Mouse (Mus musculus) stomach, embryonic 16.5 days (tissue): ENCODE results near the gene 4930432K21Rik. TPM values are rescaled to one million over a fixed set of nuclear protein-coding genes. Genes with fewer than 3 reads are reported as not detected.
A peak's percentile ranks its signal among the peaks of the same experiment; 100 is the strongest.

Source experiments
- ATAC-seq: fragments of 200-750 bp; cut with Nextera tagmentation; 2 replicates; pipeline ENCODE4 v1.8.0; 2017; ENCODE audit warnings: moderate number of reproducible peaks, moderate TSS enrichment; ENCODE audit not compliant: insufficient read depth, low FRiP score
- H3K27ac ChIP-seq: fragments of 300-500 bp; sonication (generic); 2 replicates; pipeline ENCODE4 v1.5.1; 2014; ENCODE audit warnings: low read length
- H3K27me3 ChIP-seq: fragments of 300-500 bp; sonication (generic); 2 replicates; pipeline ENCODE4 v1.6.1; 2014; ENCODE audit warnings: low read length, control low read depth, mixed read lengths; ENCODE audit not compliant: control insufficient read depth, insufficient read depth
- H3K36me3 ChIP-seq: fragments of 300-500 bp; sonication (generic); 2 replicates; pipeline ENCODE4 v1.6.1; 2014; ENCODE audit warnings: low read length; ENCODE audit not compliant: control insufficient read depth, insufficient read depth
- H3K4me1 ChIP-seq: fragments of 300-500 bp; sonication (generic); 2 replicates; pipeline ENCODE4 v1.6.1; 2014; ENCODE audit warnings: low read length, control low read depth, mixed read lengths; ENCODE audit not compliant: control insufficient read depth, insufficient read depth
- H3K4me2 ChIP-seq: fragments of 300-500 bp; sonication (generic); 2 replicates; pipeline ENCODE4 v1.6.1; 2014; ENCODE audit warnings: low read depth, low read length, mixed read lengths
- H3K4me3 ChIP-seq: fragments of 300-500 bp; sonication (generic); replicated peaks from 2 replicates; pipeline ENCODE4 v1.5.1; 2014; ENCODE audit warnings: mild to moderate bottlenecking, low read length
- H3K9ac ChIP-seq: fragments of 300-500 bp; sonication (generic); 2 replicates; pipeline ENCODE4 v1.6.1; 2014; ENCODE audit warnings: low read length
- H3K9me3 ChIP-seq: fragments of 300-500 bp; sonication (generic); replicated peaks from 2 replicates; pipeline ENCODE4 v1.6.1; 2016; ENCODE audit warnings: low read length, control low read depth; ENCODE audit not compliant: control insufficient read depth
- WGBS: fragments of 180-500 bp; shearing (Covaris S2); extraction: QIAGEN DNeasy Blood & Tissue Kit; methylation state at CpG from one replicate; pipeline ENCODE4 v1.1.7; 2014; 5-methylcytosine and 5-hydroxymethylcytosine counted together
- polyA plus RNA-seq: library from polyadenylated mRNA; unstranded; fragments of >200 nt; fragmentation: Nextera tagmentation; extraction: Ambion mirVana; gene quantifications from 2 replicates; pipeline ENCODE4 v1.2.1, GENCODE M21; 2015

The 4930432K21Rik gene
- polyA plus RNA-seq, result 1.0 and 1.1 TPM in 2 replicates

- peaks cover 13% of the 10 kb centered on the region; the same call in 1 of the 2 replicates for H3K36me3 ChIP-seq
- no peaks in the 10 kb centered on the region for H3K9me3 ChIP-seq
- no peaks in the 10 kb centered on the region for H3K27me3 ChIP-seq
- H3K4me2 ChIP-seq, result peak within 1 kb of the TSS; percentile 64
- WGBS, result 11% methylated on average over 49 of the region's 49 CpGs
- ATAC-seq, result peak; percentile 97
- H3K4me3 ChIP-seq, result peak within 1 kb of the TSS; percentile 70
- H3K27ac ChIP-seq, result peak within 1 kb of the TSS; percentile 91
- peak within 1 kb of the TSS; percentile 85 for H3K9ac ChIP-seq
- H3K4me1 ChIP-seq, result peaks cover 15% of the 10 kb centered on the region
Observed at GRCm38 (mm10) chr8:84147769-84148530, at the start of gene 4930432K21Rik, which contains the start of gene Cc2d1a. 4930432K21Rik (plus strand) TSS chr8:84148025. Cc2d1a (minus strand) TSS chr8:84147936.

- no peak overlapping the region for H3K9ac ChIP-seq
- no peak for ATAC-seq
- no peak overlapping the region for H3K4me2 ChIP-seq
- no peak overlapping the region for H3K27ac ChIP-seq
- no peaks in the 10 kb centered on the region for H3K27me3 ChIP-seq
- 96% methylated on average over 7 of the region's 7 CpGs for WGBS
- H3K9me3 ChIP-seq, result no peaks in the 10 kb centered on the region
- peaks cover 37% of the 10 kb centered on the region for H3K36me3 ChIP-seq
- peaks cover 10% of the 10 kb centered on the region for H3K4me1 ChIP-seq
- H3K4me3 ChIP-seq, result no peak overlapping the region
Observed at GRCm38 (mm10) chr8:84098376-84098775, 49.4 kb upstream of the 4930432K21Rik start.

GRCm38 (mm10) chr8:84101476-84102270 lies 46.2 kb upstream of the 4930432K21Rik start:
- Histone ChIP-seq H3K4me2 (no peak overlapping the region), H3K27me3 (no peaks in the 10 kb centered on the region), H3K36me3 (peaks cover 29% of the 10 kb centered on the region), H3K27ac (no peak overlapping the region), H3K9me3 (no peaks in the 10 kb centered on the region), H3K4me1 (peaks cover 21% of the 10 kb centered on the region), H3K9ac (no peak overlapping the region), H3K4me3 (no peak overlapping the region)
- WGBS, result 91% methylated on average over 25 of the region's 25 CpGs
- ATAC-seq, result no peak

- H3K36me3 ChIP-seq, result peaks cover 11% of the 10 kb centered on the region; the same call in 1 of the 2 replicates
- peak overlapping the region; percentile 74 for H3K4me3 ChIP-seq
- 0 out of 2 replicates have a peak overlapping the region, but pooled peaks have one; percentile 82 for H3K27ac ChIP-seq
- H3K4me1 ChIP-seq, result peaks cover 21% of the 10 kb centered on the region
- H3K4me2 ChIP-seq, result peak overlapping the region; percentile 78
- H3K27me3 ChIP-seq, result no peaks in the 10 kb centered on the region
- no peak for ATAC-seq
- no peaks in the 10 kb centered on the region for H3K9me3 ChIP-seq
- peak overlapping the region; percentile 88 for H3K9ac ChIP-seq
- WGBS, result 34% methylated on average over 3 of the region's 3 CpGs
Observed at GRCm38 (mm10) chr8:84103601-84104000, 44.2 kb upstream of the 4930432K21Rik start.

DNA sequence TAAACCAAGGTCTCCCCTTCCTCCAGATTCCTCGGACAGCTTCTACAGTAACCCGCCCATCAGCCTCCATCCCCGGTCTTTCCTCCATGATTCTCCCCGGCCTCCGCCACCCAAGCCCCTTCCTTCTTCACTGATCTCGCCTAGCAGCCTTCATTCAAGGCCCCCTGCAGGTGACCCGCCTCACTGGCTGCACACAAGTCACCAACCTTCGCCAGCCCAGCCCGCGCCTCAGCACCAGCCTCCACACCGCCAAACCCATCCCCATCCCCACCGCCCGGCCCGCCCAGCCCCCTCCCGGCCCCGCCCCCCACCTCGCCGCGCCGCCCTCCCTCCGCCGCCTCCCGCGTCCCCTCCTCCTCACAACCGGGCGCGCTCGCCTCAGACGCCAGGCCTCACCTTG lies 43.6 kb upstream of the 4930432K21Rik start:
- Histone ChIP-seq H3K9ac (peak overlapping the region; percentile 88), H3K27ac (peak overlapping the region; percentile 82), H3K27me3 (no peaks in the 10 kb centered on the region), H3K9me3 (no peaks in the 10 kb centered on the region), H3K36me3 (peaks cover 9% of the 10 kb centered on the region; the same call in 1 of the 2 replicates), H3K4me2 (peak overlapping the region; percentile 78), H3K4me3 (peak overlapping the region; percentile 74), H3K4me1 (peaks cover 21% of the 10 kb centered on the region)
- ATAC-seq, result peak; percentile 79
- under 1% methylated on average over 21 of the region's 29 CpGs for WGBS

GRCm38 (mm10) chr8:84104697-84105609 lies 42.9 kb upstream of the 4930432K21Rik start, which contains the start of gene Dcaf15:
Dcaf15 (minus strand) TSS chr8:84104768.
- Histone ChIP-seq H3K27ac (peak within 1 kb of the TSS; percentile 82), H3K36me3 (peaks cover 9% of the 10 kb centered on the region; the same call in 1 of the 2 replicates), H3K9ac (peak within 1 kb of the TSS; percentile 88), H3K27me3 (no peaks in the 10 kb centered on the region), H3K4me2 (peak within 1 kb of the TSS; percentile 78), H3K4me3 (peak within 1 kb of the TSS; percentile 74), H3K4me1 (peaks cover 21% of the 10 kb centered on the region), H3K9me3 (no peaks in the 10 kb centered on the region)
- WGBS, result 7% methylated on average over 42 of the region's 42 CpGs
- ATAC-seq, result peak; percentile 97

DNA sequence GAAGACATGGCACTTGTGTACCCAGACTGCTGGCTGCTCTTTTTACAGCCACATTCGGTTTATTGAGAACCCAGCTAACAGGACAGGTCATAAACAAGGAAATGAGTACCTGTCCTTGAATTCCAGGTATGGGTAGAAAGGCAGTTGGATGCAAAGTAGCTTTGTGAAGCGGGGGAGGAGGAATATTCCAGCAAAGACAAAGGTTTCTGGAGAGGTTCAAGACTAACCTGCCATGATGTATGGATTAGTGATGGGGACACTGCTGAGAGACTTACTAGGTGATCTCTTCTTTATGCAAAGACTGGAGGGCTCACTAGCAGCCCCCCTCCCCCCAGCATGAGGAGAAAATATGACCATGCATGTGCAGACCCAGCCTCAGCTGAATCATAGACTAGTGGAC lies 42.1 kb upstream of the 4930432K21Rik start:
- no peak overlapping the region for H3K4me3 ChIP-seq
- no peaks in the 10 kb centered on the region for H3K27me3 ChIP-seq
- no peaks in the 10 kb centered on the region for H3K9me3 ChIP-seq
- ATAC-seq, result no peak
- no peak overlapping the region for H3K4me2 ChIP-seq
- no peak overlapping the region for H3K9ac ChIP-seq
- H3K36me3 ChIP-seq, result peaks cover 9% of the 10 kb centered on the region; the same call in 1 of the 2 replicates
- peaks cover 21% of the 10 kb centered on the region for H3K4me1 ChIP-seq
- no peak overlapping the region for H3K27ac ChIP-seq
- WGBS, result 81% methylated on average over 2 of the region's 2 CpGs

GRCm38 (mm10) chr8:84106216-84107040 lies 41.4 kb upstream of the 4930432K21Rik start:
- no peak overlapping the region for H3K4me2 ChIP-seq
- peaks cover 21% of the 10 kb centered on the region for H3K4me1 ChIP-seq
- H3K9ac ChIP-seq, result no peak overlapping the region
- H3K27ac ChIP-seq, result no peak overlapping the region
- peaks cover 7% of the 10 kb centered on the region; the same call in 1 of the 2 replicates for H3K36me3 ChIP-seq
- H3K4me3 ChIP-seq, result no peak overlapping the region
- no peaks in the 10 kb centered on the region for H3K27me3 ChIP-seq
- 87% methylated on average over 6 of the region's 6 CpGs for WGBS
- H3K9me3 ChIP-seq, result no peaks in the 10 kb centered on the region
- no peak for ATAC-seq
